Mouse (Mus musculus) MEL (cell line): ENCODE measurements around the gene Egfem1.

ENCODE experiments used
- CTCF ChIP-seq, 3 experiments: IDR thresholded peaks in 2 of 3; conservative IDR thresholded peaks in 1 of 3; 2 replicates each; pipeline ENCODE4 v1.5.1; 2011 to 2012; ENCODE audit warnings: low read length in 3 of 3, low read depth in 2 of 3, mild to moderate bottlenecking in 2 of 3, improper control_type of control experiment in 1 of 3, inconsistent platforms in 1 of 3, mixed read lengths in 1 of 3, moderate library complexity in 1 of 3; ENCODE audit not compliant: control insufficient read depth in 1 of 3, insufficient read depth in 1 of 3, poor library complexity in 1 of 3, severe bottlenecking in 1 of 3
- GABPA ChIP-seq: IDR thresholded peaks from 2 replicates; pipeline ENCODE4 v1.6.1; 2012; ENCODE audit warnings: low read depth, mild to moderate bottlenecking, inconsistent platforms, low read length, improper control_type of control experiment, moderate library complexity
- MAFK ChIP-seq: IDR thresholded peaks from 2 replicates; pipeline ENCODE4 v1.6.1; 2011; ENCODE audit warnings: low read depth, mild to moderate bottlenecking, low read length, improper control_type of control experiment, borderline replicate concordance
- NRF1 ChIP-seq: IDR thresholded peaks from 2 replicates; pipeline ENCODE4 v1.6.1; 2014; ENCODE audit warnings: low read depth, mild to moderate bottlenecking, inconsistent platforms, low read length, improper control_type of control experiment, moderate library complexity; ENCODE audit not compliant: poor library complexity, insufficient read depth, severe bottlenecking
- POLR2A ChIP-seq, 2 experiments: IDR thresholded peaks; 2 replicates each; pipeline ENCODE4 v1.6.1; 2011 to 2012; ENCODE audit warnings: low read length in 2 of 2, mild to moderate bottlenecking in 2 of 2, control low read depth in 1 of 2, improper control_type of control experiment in 1 of 2, low read depth in 1 of 2, moderate library complexity in 1 of 2; ENCODE audit not compliant: control insufficient read depth in 1 of 2, insufficient read depth in 1 of 2, poor library complexity in 1 of 2
- TCF12 ChIP-seq: IDR thresholded peaks from 2 replicates; pipeline ENCODE4 v1.6.1; 2014; ENCODE audit warnings: low read depth, mild to moderate bottlenecking, inconsistent platforms, low read length, improper control_type of control experiment, moderate library complexity

DNA sequence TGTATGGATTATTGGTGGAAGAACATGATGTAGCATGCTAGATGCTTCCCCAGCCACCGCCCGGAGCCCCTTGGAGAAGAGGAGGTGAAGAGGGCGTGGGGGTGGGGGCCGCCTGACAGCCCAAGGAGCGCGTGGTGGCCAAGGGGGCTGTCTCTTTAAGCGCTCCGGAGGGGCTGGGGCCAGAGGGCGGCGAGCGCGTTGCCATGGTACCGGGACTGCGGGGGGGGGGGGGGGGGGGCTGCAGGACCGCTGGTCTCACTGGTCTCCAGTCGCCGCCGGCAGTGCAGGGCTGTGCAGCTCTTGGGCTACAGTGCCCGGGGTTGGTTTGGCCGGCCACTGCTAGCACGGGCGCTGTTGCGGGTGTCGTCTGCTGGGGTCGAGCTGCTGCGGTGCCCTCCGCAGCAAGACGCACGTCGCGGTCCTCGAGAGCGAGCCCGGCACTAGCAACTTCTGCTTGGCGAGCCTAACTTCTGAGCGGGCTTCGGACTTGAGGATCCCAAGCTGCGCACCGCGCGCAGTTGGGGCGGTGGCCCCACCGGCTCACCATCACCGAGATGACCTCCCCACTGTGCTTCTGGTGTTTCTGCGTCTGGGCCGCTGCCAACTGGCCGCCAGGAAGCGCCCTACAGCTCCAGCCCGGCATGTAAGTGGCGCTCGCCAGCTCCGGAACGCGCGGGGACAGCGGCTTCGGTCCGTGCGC, 623 bp downstream of the Egfem1 start:
- TF ChIP-seq NRF1, result no peak
- no peak for TF ChIP-seq GABPA
- TF ChIP-seq MAFK, result no peak
- no peak for TF ChIP-seq POLR2A (IDR thresholded peaks at IDR 0.05; ENCODE audit: control insufficient read depth in 1 of 2, insufficient read depth in 1 of 2, low read depth in 1 of 2, low read length in 2 of 2, poor library complexity in 1 of 2)
- TF ChIP-seq TCF12, result no peak
- no peak for TF ChIP-seq CTCF (IDR thresholded peaks at IDR 0.05 in 2 of 3, conservative IDR thresholded peaks at IDR 0.05 in 1 of 3; ENCODE audit: control insufficient read depth in 1 of 3, insufficient read depth in 1 of 3, low read depth in 2 of 3, low read length in 3 of 3, poor library complexity in 1 of 3, severe bottlenecking in 1 of 3)
